Mouse (Mus musculus) stomach, postnatal 0 days (tissue): ENCODE data around the gene Rpl22l1.
A peak's percentile ranks its signal among the peaks of the same experiment; 100 is the strongest.
"Not testable (repeated sequence)": the region's sequence is repeated elsewhere in the genome, so short reads cannot be mapped to it uniquely, and the experiment has no call there.

Experiments
- CTCF ChIP-seq: IDR thresholded peaks from 2 replicates; pipeline ENCODE4 v1.5.1; 2016; ENCODE audit warnings: antibody characterized with exemption, low read depth, mild to moderate bottlenecking, moderate library complexity
- EP300 ChIP-seq: optimal IDR thresholded peaks from 2 replicates; pipeline ENCODE3; 2016; ENCODE audit warnings: antibody characterized with exemption

- TF ChIP-seq CTCF: peak; percentile 6; the same call in 1 of the 2 replicates
- not testable (repeated sequence) for TF ChIP-seq EP300
Observed at GRCm38 (mm10) chr3:28772919-28773318, 32.3 kb upstream of the Rpl22l1 start.
